Mouse (Mus musculus): ENCODE data around the gene Slc12a8. TPM values are rescaled to one million over a fixed set of nuclear protein-coding genes. Genes with fewer than 3 reads are reported as not detected.

Slc12a8 gene
- polyA plus RNA-seq, 1 experiment from 2014 or later: 0.80 TPM

GRCm38 (mm10) chr16:33517627-33518026, 499 bp downstream of the Slc12a8 start:
- Histone ChIP-seq H3K36me3 (no peaks in the 10 kb centered on the region), H3K9me3 (no peaks in the 10 kb centered on the region), H3K9ac (replicated peaks) (no peak overlapping the region), H3K4me2 (replicated peaks) (peak overlapping the region; percentile 58), H3K4me1 (peaks cover 15% of the 10 kb centered on the region), H3K4me3 (no peak overlapping the region), H3K27me3 (no peaks in the 10 kb centered on the region), H3K27ac (replicated peaks) (no peak overlapping the region)
- ATAC-seq (ENCODE audit: low FRiP score, low read depth): no peak
- WGBS: 22% methylated on average over 4 of the region's 4 CpGs

DNA sequence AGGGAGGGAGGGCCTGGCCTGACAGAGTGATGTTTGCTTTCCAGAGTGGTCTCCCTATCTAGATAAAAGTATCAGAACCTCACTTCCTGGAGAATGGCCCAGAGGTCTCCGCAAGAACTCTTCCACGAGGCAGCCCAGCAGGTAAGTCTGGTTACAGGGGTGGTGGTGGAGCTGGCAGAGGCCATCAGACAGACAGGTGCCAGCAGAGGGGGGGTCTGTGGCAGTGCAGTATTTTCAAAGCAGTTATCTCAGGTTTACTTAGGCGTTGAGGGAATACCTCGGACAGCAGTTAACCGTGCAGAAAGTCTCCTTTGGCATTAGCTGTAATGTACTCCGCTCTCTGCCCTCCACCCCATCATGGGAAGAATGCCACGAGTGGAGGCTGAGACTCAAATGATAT, 1.1 kb downstream of the Slc12a8 start:
- Histone ChIP-seq H3K9ac (replicated peaks) (no peak overlapping the region), H3K36me3 (no peaks in the 10 kb centered on the region), H3K27me3 (no peaks in the 10 kb centered on the region), H3K4me2 (replicated peaks) (no peak overlapping the region), H3K27ac (replicated peaks) (no peak overlapping the region), H3K4me1 (peaks cover 15% of the 10 kb centered on the region), H3K9me3 (no peaks in the 10 kb centered on the region), H3K4me3 (no peak overlapping the region)
- WGBS: 82% methylated on average over 7 of the region's 7 CpGs
- ATAC-seq (ENCODE audit: low FRiP score, low read depth): no peak

DNA sequence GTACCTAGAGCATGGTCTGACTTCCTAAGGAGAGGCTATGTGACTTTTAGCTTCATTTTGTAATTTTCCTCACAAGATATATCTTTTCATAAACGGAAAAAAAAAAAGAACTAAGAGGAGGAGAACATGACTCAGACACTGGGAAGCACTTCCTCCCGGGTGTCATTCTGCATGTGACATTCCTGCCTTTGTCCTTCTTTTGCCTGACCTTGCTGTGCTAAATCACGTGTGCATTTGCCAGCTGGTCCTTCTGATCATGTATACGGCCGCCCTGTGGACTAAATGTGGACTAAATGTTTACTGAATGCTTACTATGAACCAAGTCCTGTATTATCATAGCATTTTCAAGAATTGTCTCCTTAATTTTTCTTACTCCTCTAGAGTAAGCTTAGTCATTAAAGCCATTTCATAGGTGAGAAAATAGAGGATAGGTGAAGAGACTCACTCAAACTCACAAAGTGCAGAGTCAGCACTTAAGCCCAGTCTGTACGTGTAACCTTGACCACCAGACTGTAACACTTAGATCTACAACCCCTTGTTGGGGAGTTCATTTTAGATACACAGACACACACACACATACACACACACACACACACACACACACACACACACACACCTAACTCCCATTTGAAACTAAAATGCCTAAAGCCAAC, 2.9 kb downstream of the Slc12a8 start:
- no peaks in the 10 kb centered on the region for H3K36me3 ChIP-seq
- no peak overlapping the region for H3K4me2 ChIP-seq (replicated peaks)
- no peaks in the 10 kb centered on the region for H3K27me3 ChIP-seq
- ATAC-seq (ENCODE audit: low FRiP score, low read depth): no peak
- H3K27ac ChIP-seq (replicated peaks): no peak overlapping the region
- no peaks in the 10 kb centered on the region for H3K9me3 ChIP-seq
- WGBS: 87% methylated on average over 6 of the region's 6 CpGs
- no peak overlapping the region for H3K9ac ChIP-seq (replicated peaks)
- H3K4me3 ChIP-seq: no peak overlapping the region
- peaks cover 15% of the 10 kb centered on the region for H3K4me1 ChIP-seq

DNA sequence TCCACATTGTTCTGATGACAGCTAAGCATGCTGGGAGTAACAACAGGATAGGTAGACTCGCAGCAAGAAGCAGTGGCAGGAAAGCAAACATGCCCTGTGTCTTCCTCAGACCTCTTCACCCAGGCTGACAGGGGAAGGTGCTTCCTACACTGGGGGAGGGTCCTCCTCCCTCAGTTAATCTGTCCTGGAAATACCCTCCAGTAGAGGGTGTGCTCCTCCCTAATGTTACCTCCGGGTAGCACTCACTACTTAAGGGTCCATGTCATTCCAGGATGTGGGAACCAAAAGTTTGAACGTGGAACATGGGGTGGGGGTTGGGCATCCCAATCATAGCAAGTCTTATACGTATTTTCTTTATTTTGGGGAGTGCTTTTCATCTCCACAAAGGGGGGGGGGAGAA, 5.4 kb downstream of the Slc12a8 start:
- Histone ChIP-seq H3K4me2 (replicated peaks) (no peak overlapping the region), H3K9ac (replicated peaks) (no peak overlapping the region), H3K27ac (replicated peaks) (no peak overlapping the region), H3K9me3 (no peaks in the 10 kb centered on the region), H3K4me1 (peaks cover 3% of the 10 kb centered on the region), H3K27me3 (no peaks in the 10 kb centered on the region), H3K4me3 (no peak overlapping the region), H3K36me3 (no peaks in the 10 kb centered on the region)
- 68% methylated on average over 4 of the region's 4 CpGs for WGBS
- no peak for ATAC-seq (ENCODE audit: low FRiP score, low read depth)

GRCm38 (mm10) chr16:33523571-33523970, 6.4 kb downstream of the Slc12a8 start:
- no peak overlapping the region for H3K27ac ChIP-seq (replicated peaks)
- 68% methylated on average over 10 of the region's 10 CpGs for WGBS
- H3K4me2 ChIP-seq (replicated peaks): no peak overlapping the region

GRCm38 (mm10) chr16:33529502-33530454, 12.7 kb downstream of the Slc12a8 start:
- Histone ChIP-seq H3K27me3 (no peaks in the 10 kb centered on the region; the same call in 1 of the 2 replicates), H3K36me3 (no peaks in the 10 kb centered on the region), H3K4me2 (replicated peaks) (no peak overlapping the region), H3K9ac (replicated peaks) (no peak overlapping the region), H3K27ac (replicated peaks) (0 out of 2 replicates have a peak overlapping the region, but pooled peaks have one; percentile 20), H3K9me3 (0 out of 2 replicates have a peak, but pooled peaks cover 5% of the 10 kb centered on the region), H3K4me1 (peaks cover 11% of the 10 kb centered on the region), H3K4me3 (no peak overlapping the region)
- ATAC-seq (ENCODE audit: low FRiP score, low read depth): no peak
- 66% methylated on average over 11 of the region's 11 CpGs for WGBS

More at GRCm38 (mm10) chr16:33523571-33523970, 6.4 kb downstream of the Slc12a8 start:
- H3K4me1 ChIP-seq: no peaks in the 10 kb centered on the region; the same call in 1 of the 2 replicates
- 0 out of 2 replicates have a peak, but pooled peaks cover 5% of the 10 kb centered on the region for H3K9me3 ChIP-seq
- H3K36me3 ChIP-seq: no peaks in the 10 kb centered on the region
- H3K9ac ChIP-seq (replicated peaks): no peak overlapping the region
- H3K27me3 ChIP-seq: no peaks in the 10 kb centered on the region
- ATAC-seq (ENCODE audit: low FRiP score, low read depth): no peak
- H3K4me3 ChIP-seq: no peak overlapping the region

- Histone ChIP-seq H3K4me3 (no peak overlapping the region), H3K4me1 (peaks cover 11% of the 10 kb centered on the region), H3K4me2 (replicated peaks) (no peak overlapping the region), H3K27ac (replicated peaks) (no peak overlapping the region), H3K9me3 (0 out of 2 replicates have a peak, but pooled peaks cover 5% of the 10 kb centered on the region), H3K36me3 (no peaks in the 10 kb centered on the region), H3K27me3 (no peaks in the 10 kb centered on the region; the same call in 1 of the 2 replicates), H3K9ac (replicated peaks) (no peak overlapping the region)
- no peak for ATAC-seq (ENCODE audit: low FRiP score, low read depth)
- WGBS: 80% methylated on average over 8 of the region's 8 CpGs
These were observed 14.1 kb downstream of the Slc12a8 start for GRCm38 (mm10) chr16:33531184-33531583.

DNA sequence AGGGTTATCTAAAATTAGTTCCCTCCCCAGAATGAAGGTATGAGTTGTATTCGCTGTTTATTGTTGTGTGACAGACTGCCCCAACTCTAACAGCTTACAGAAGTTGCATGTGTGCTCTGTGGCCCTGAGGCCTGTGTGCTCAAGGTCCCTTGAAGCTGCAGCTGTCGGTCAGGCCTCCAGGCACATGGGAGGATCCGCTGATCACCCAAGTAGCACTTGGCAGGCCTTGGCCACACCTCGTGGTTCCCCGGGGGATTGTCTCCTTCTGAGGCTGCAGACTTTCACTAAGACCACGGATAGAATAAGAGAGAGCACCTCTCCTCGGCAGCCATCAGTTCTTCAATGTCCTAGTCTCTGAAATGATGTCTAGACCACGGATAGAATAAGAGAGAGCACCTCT, 19.3 kb downstream of the Slc12a8 start:
- H3K27me3 ChIP-seq: no peaks in the 10 kb centered on the region
- no peak overlapping the region for H3K4me2 ChIP-seq (replicated peaks)
- no peak overlapping the region for H3K9ac ChIP-seq (replicated peaks)
- no peaks in the 10 kb centered on the region for H3K36me3 ChIP-seq
- H3K9me3 ChIP-seq: no peaks in the 10 kb centered on the region
- WGBS: 85% methylated on average over 8 of the region's 8 CpGs
- ATAC-seq (ENCODE audit: low FRiP score, low read depth): no peak
- no peak overlapping the region for H3K4me3 ChIP-seq
- H3K27ac ChIP-seq (replicated peaks): no peak overlapping the region
- H3K4me1 ChIP-seq: no peaks in the 10 kb centered on the region

DNA sequence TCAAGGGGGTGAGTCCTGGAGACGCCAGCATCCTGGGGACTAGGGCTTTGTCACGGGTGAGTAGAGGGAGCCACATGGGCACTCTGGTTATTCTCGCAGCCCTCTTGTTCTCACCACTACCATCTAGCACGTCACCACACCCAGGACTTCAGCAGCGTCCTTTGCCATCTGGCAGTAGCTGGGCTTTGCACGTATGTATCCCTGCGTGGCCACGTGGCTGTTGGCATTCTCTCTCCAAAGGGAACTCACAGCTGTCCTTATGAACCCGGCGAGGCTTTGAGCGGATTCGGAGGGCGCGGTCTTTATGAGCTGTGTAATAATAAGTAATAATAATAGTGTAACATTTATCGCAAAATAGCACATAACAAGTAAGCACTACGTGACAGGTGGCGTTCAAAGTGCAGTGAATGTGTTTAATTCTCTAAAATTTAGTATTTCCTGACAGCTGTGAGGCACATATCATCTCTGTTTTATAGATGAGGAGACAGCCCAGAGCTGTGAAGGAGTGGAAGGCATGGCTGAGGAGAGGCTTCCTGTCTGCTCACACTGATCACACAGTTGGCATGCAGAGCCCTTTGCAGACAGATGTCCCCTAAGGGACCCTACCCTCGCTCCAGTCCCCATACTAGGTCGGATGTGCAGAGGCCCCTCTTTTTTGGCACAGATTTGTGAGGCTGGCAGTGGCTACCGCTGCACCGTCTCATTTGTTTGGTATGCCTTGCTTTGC, 20.5 kb downstream of the Slc12a8 start:
- no peak overlapping the region for H3K27ac ChIP-seq (replicated peaks)
- no peaks in the 10 kb centered on the region for H3K9me3 ChIP-seq
- no peak overlapping the region for H3K9ac ChIP-seq (replicated peaks)
- WGBS: 85% methylated on average over 21 of the region's 21 CpGs
- ATAC-seq (ENCODE audit: low FRiP score, low read depth): no peak
- H3K4me2 ChIP-seq (replicated peaks): no peak overlapping the region
- H3K36me3 ChIP-seq: no peaks in the 10 kb centered on the region
- no peak overlapping the region for H3K4me3 ChIP-seq
- no peaks in the 10 kb centered on the region for H3K27me3 ChIP-seq
- no peaks in the 10 kb centered on the region for H3K4me1 ChIP-seq

- H3K4me3 ChIP-seq: no peak overlapping the region
These were observed 27.2 kb downstream of the Slc12a8 start for GRCm38 (mm10) chr16:33544346-33544745.

DNA sequence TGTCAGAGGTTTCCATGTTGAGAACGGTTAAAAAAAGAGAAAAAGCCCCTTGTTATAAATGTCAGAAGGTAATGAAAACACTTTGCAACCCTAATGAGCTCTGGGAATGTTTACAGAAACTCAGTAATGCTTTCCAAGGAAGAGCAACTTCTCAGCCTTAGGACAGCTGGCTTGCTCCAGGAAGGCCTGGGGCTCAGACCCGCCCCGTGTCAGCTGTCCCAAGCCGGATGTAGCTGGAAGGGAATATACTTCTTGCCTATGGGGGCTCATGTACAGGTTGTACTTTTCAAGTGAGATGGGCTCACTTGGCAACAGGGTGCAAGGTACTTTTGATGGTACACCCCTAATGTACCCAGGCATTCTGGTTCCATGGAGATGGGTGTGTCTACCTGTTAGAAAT, 28.4 kb downstream of the Slc12a8 start:
- no peak overlapping the region for H3K9ac ChIP-seq (replicated peaks)
- no peaks in the 10 kb centered on the region for H3K27me3 ChIP-seq
- no peak overlapping the region for H3K4me2 ChIP-seq (replicated peaks)
- H3K4me1 ChIP-seq: no peaks in the 10 kb centered on the region
- ATAC-seq (ENCODE audit: low FRiP score, low read depth): no peak
- H3K36me3 ChIP-seq: no peaks in the 10 kb centered on the region
- WGBS: 93% methylated on average over 4 of the region's 4 CpGs
- no peak overlapping the region for H3K4me3 ChIP-seq
- H3K9me3 ChIP-seq: no peaks in the 10 kb centered on the region
- no peak overlapping the region for H3K27ac ChIP-seq (replicated peaks)

More at GRCm38 (mm10) chr16:33544346-33544745, 27.2 kb downstream of the Slc12a8 start:
- Histone ChIP-seq H3K9me3 (no peaks in the 10 kb centered on the region), H3K4me1 (no peaks in the 10 kb centered on the region), H3K9ac (replicated peaks) (no peak overlapping the region), H3K27me3 (no peaks in the 10 kb centered on the region), H3K36me3 (no peaks in the 10 kb centered on the region), H3K4me2 (replicated peaks) (no peak overlapping the region), H3K27ac (replicated peaks) (no peak overlapping the region)
- no peak for ATAC-seq (ENCODE audit: low FRiP score, low read depth)
- 91% methylated on average over 2 of the region's 2 CpGs for whole genome bisulfite sequencing
